Mouse (Mus musculus) frontal cortex, adult 2 months (tissue): ENCODE data around the gene Gm9918. TPM values are rescaled to one million over a fixed set of nuclear protein-coding genes. Genes with fewer than 3 reads are reported as not detected.
"Not testable (repeated sequence)": the region's sequence is repeated elsewhere in the genome, so short reads cannot be mapped to it uniquely, and the experiment has no call there.

ENCODE experiments used
- DNase-seq, 2 experiments: peaks; one replicate each; pipeline ENCODE4 v3.0.0; 2022; ENCODE audit warnings: low spot score in 1 of 2; ENCODE audit errors: extremely low spot score in 1 of 2
- polyA plus RNA-seq: library from polyadenylated mRNA; depleted of rRNA; stranded (reverse); fragments of >200 nt; gene quantifications from 2 replicates; pipeline ENCODE4 v1.2.3, GENCODE M21; 2012; rRNA removed

The Gm9918 gene
- 0.08 and 0.15 TPM in 2 replicates for polyA plus RNA-seq

DNA sequence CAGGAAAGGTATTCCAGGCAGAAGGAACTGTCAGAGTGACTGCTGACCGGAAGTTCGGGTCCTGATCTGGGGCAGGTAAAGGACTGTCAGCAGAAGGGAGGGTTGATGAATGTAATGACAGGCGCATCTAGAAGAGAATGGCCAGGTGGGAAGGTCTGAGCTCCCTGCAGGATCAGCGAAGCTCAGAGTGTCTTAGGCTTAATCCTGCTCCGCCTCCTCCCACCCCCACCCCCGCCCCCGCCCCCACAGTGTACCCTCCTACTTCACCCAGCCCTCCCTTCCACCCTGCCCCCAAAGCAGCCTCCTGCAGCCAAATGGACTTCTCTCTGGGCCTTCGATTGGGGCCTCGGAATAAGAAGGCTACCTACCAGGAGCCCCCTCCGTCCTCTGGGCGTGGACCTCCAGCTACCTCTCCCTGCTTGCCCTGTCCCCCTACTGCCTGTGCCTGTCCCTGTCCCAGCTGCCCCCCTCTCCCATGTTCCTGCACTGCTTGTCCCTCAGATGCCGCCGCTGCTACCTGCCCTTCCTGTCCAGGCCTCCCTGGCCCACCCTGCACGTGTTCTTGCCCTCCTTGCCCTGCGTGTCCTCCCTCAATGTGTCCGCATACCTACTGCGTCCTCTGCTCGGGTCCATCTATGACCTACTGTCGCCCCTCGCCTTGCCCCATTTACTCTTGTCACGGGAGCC is at the start of gene Gm9918:
TSS of gene Gm9918 (plus strand) at position 290 of the 687 bp plus-strand sequence.
- no peak for DNase-seq

- no peak for DNase-seq
Observed at GRCm38 (mm10) chr15:102222386-102222785, 48.0 kb upstream of the Gm9918 start.

DNA sequence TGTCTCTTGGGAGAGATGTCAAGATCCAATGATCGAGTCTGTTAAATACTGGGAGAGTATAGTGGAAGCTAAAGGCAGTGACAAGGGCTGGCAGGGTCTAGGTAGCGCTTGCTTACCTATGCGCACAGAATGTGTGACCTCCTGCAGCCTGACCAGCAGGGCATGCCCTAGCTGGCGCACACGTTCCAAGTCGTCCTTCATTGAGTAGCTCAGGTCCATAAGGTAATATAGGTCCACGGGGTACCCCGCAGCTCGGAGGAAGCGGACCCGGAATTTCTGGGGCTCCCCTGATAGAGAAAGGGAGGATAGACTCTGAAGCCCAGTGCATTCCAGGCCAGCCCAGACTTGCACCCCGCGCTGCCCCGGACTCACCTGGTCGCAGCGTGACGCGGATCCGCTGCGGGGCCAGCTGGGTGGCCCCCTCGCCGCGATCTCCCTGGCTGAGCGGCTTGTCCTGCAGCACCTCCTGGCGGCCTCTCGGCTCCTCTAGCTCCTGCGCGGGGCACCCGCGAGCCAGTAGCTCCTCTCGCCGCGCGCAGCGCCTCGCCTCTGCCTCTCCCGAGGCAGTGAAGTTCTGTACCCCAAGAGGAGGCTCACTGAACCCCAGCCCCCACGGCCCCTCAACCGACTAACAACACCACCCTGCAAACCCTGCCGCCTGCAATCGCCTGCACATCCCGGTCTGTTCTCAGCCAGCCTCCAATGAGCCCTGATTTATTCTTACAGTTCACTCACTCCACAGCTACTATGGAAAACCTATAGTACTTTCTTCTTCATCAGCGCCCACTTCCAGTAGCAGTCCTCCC is 46.0 kb upstream of the Gm9918 start:
- peak in 1 of 2 experiments; percentile 86 for DNase-seq

GRCm38 (mm10) chr15:102224992-102225617 is 45.3 kb upstream of the Gm9918 start:
- DNase-seq, result no peak

DNA sequence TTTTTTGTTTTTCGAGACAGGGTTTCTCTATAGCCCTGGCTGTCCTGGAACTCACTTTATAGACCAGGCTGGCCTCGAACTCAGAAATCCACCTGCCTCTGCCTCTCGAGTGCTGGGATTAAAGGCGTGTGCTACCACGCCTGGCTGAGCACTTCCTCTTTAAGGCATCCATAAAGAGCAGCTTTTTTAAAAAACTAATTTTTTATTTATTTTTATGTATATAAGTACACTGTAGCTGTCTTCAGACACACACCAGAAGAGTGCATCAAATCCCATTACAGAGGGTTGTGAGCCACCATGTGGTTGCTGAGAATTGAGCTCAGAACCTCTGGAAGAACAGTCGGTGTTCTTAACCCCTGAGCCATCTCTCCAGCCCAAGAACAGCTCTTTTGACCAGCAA is 44.7 kb upstream of the Gm9918 start:
- DNase-seq, result not testable (repeated sequence)

DNA sequence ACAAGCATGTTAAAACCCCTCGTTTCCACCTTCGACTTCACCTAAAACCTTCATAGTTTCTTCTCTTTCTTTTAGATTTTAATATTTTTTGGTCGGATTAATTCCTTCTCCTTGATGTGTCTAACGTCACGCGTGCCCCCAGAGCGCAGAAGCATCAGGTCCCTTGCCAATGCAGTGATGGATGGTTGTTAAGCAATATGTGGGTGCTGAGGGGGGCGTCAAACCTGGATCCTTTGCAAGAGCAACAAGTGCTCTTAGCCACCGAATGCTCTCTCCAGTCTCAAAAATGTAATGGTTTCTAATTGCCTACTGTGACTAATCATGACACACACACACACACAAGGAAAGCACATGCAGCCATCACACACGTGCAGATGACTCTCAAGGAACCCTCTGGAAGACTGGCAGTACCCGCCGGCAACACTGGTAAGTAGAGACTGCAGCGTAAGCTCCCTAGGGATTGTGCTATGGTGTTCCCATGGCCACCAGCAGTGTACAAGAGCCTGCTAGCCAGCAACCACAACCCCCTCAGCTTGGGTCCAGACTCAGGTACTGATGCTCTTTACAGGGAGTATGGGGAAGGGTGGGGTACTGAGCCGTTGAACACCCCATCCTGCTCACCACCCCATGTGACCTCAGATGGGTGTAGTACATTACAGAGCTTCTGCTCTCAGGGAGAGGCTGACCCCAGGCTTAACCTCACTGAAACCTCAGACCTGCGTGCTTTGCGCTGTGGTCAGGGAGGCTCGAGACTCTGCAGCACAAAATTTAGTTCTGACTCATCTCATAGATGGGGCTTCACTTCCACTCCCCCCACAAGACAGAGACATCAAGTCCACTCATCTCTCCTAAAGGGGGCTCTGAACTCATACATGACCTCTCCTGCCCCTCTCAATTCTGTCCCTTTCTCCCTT is 39.7 kb upstream of the Gm9918 start:
- DNase-seq, result no peak

DNA sequence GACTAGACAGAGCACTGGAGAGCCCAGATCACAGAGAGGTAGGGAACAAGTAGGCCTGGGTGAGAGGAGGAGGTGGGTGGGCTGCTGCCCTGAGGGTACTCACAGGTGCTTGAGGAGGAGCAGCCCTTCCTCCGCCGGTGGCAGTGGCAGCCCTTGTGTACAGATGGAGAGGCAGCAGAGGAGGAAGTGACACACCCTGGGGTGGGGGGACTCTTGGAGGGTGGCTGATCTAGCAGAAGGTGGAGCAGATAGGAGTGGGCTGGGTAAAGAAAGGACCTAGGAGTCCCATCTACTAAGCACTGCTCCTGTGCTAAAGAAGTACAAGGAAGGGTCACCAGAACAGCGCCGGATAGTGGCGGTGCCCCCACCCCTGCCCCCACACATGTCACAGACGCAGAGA is 38.6 kb upstream of the Gm9918 start, which contains the start of gene Itgb7:
TSS of gene Itgb7 (minus strand) at position 197 of the 400 bp plus-strand sequence.
- no peak for DNase-seq

DNA sequence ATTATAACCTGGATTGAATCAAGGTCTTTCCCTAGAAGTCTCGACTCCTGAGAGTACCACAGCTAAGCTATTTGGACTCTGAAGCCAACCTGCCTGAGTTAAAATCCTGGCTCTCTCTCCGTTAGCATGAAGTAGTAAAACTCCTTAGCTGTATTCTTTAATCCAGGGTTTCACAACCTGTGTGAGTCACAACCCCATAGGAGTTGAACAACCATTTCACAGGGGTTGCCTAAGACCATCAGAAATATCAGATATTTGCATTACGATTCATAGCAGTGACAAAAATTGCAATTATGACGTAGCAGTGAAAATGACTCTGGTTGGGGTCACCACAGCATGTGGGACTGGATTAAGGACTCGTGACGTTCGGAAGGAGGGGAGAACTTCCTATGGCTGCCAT is 37.6 kb upstream of the Gm9918 start:
- DNase-seq, result no peak

- no peak for DNase-seq
Observed at GRCm38 (mm10) chr15:102233896-102234295, 36.5 kb upstream of the Gm9918 start.

GRCm38 (mm10) chr15:102235371-102236027 is 34.9 kb upstream of the Gm9918 start:
- DNase-seq, result no peak

GRCm38 (mm10) chr15:102238543-102239259 is 31.7 kb upstream of the Gm9918 start:
- DNase-seq, result no peak

GRCm38 (mm10) chr15:102239260-102239590 is 31.1 kb upstream of the Gm9918 start:
- peak in 1 of 2 experiments; percentile 78 for DNase-seq

- DNase-seq, result no peak
Observed at GRCm38 (mm10) chr15:102239851-102240250, 30.5 kb upstream of the Gm9918 start.

- DNase-seq, result no peak
Observed at GRCm38 (mm10) chr15:102240607-102241006, 29.8 kb upstream of the Gm9918 start.

GRCm38 (mm10) chr15:102242404-102243228 is 27.7 kb upstream of the Gm9918 start:
- DNase-seq, result no peak

- DNase-seq, result no peak
Observed at GRCm38 (mm10) chr15:102243229-102244190, 26.9 kb upstream of the Gm9918 start.
